Mouse (Mus musculus) right cerebral cortex, adult 18-20 months (tissue): ENCODE data around the gene Tubgcp2.
A peak's percentile ranks its signal among the peaks of the same experiment; 100 is the strongest.

Experiments
- DNase-seq: peaks from one replicate; pipeline ENCODE4 v3.0.0; 2022; ENCODE audit warnings: mixed read lengths

Gene Tubgcp2

GRCm38 (mm10) chr7:140036281-140037170, at the start of gene Tubgcp2, which contains the start of gene Zfp511:
TSS of gene Tubgcp2 (minus strand) at chr7:140036669.
TSS of gene Zfp511 (plus strand) at chr7:140036391.
- peak; percentile 95 for DNase-seq

- peak; percentile 95 for DNase-seq
These were observed 45.8 kb upstream of the Tubgcp2 start, which contains the start of gene Caly for GRCm38 (mm10) chr7:140082242-140082678. TSS of gene Caly (minus strand) at chr7:140082548.

- peak; percentile 55 for DNase-seq
These were observed 45.2 kb upstream of the Tubgcp2 start for GRCm38 (mm10) chr7:140081408-140082241.

- peak; percentile 95 for DNase-seq
These were observed 44.2 kb upstream of the Tubgcp2 start for GRCm38 (mm10) chr7:140080503-140081156.

- DNase-seq, result peak; percentile 82
These were observed 42.2 kb upstream of the Tubgcp2 start for GRCm38 (mm10) chr7:140078711-140079110.

GRCm38 (mm10) chr7:140077698-140078097, 41.2 kb upstream of the Tubgcp2 start:
- DNase-seq, result no peak

- no peak for DNase-seq
These were observed 33.7 kb upstream of the Tubgcp2 start for GRCm38 (mm10) chr7:140070042-140070711.

- no peak for DNase-seq
These were observed 30.9 kb upstream of the Tubgcp2 start for GRCm38 (mm10) chr7:140067397-140067796.

- peak; percentile 73 for DNase-seq
These were observed 26.6 kb upstream of the Tubgcp2 start for GRCm38 (mm10) chr7:140063092-140063491.

- no peak for DNase-seq
These were observed 25.8 kb upstream of the Tubgcp2 start for GRCm38 (mm10) chr7:140062307-140062706.

- no peak for DNase-seq
These were observed 25.3 kb upstream of the Tubgcp2 start for GRCm38 (mm10) chr7:140061832-140062130.

- no peak for DNase-seq
These were observed 24.7 kb upstream of the Tubgcp2 start for GRCm38 (mm10) chr7:140060936-140061831.

- DNase-seq, result no peak
These were observed 23.1 kb upstream of the Tubgcp2 start for GRCm38 (mm10) chr7:140059601-140060000.

- DNase-seq, result no peak
These were observed 22.1 kb upstream of the Tubgcp2 start for GRCm38 (mm10) chr7:140058528-140058927.

- DNase-seq, result no peak
These were observed 21.2 kb upstream of the Tubgcp2 start for GRCm38 (mm10) chr7:140057413-140058407.

- no peak for DNase-seq
These were observed 17.7 kb upstream of the Tubgcp2 start for GRCm38 (mm10) chr7:140054124-140054523.

- no peak for DNase-seq
These were observed 12.7 kb upstream of the Tubgcp2 start for GRCm38 (mm10) chr7:140049115-140049689.

GRCm38 (mm10) chr7:140048361-140049114, 12.1 kb upstream of the Tubgcp2 start, which contains the start of gene Msx3:
TSS of gene Msx3 (minus strand) at chr7:140049089.
- no peak for DNase-seq

- DNase-seq, result no peak
These were observed 11.4 kb upstream of the Tubgcp2 start for GRCm38 (mm10) chr7:140047811-140048311.
